Mouse (Mus musculus) C2C12 (cell line): ENCODE results near the gene Fgfbp1.

Experiments used
- CEBPB ChIP-seq: IDR thresholded peaks from one replicate; pipeline ENCODE4 v1.6.1; 2011; ENCODE audit warnings: low read depth, mild to moderate bottlenecking, control low read depth, moderate library complexity
- CTCF ChIP-seq: IDR thresholded peaks from one replicate; pipeline ENCODE4 v1.5.1; 2011; ENCODE audit not compliant: control insufficient read depth, insufficient read depth, insufficient read length
- MAX ChIP-seq: IDR thresholded peaks from one replicate; pipeline ENCODE4 v1.6.1; 2011; ENCODE audit warnings: mild to moderate bottlenecking, control low read depth
- MYOD1 ChIP-seq: IDR thresholded peaks from one replicate; pipeline ENCODE4 v1.6.1; 2011; ENCODE audit warnings: low read depth; ENCODE audit not compliant: control insufficient read depth, insufficient read length
- USF1 ChIP-seq: IDR thresholded peaks from one replicate; pipeline ENCODE4 v1.6.1; 2011; ENCODE audit warnings: low read depth, mild to moderate bottlenecking, control low read depth, moderate library complexity

DNA sequence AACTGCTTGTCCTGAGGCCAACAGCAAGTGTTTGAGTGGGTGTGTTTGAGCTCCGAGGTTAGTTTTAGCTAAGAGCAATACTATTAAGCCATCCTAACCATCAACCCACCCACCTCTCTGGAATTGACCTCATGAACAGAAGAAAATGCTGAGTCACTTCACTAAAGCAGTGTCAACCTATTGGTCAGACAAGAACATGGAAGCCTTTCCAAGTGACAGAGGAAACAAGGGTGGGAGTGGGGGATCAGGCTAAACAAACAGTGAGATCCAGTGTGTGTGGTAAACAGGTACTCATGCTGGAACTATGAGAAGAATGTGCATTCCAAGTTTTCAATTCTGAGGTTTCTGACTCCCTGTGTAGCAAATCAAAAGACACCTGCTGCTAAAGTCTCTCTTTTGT, 1.3 kb upstream of the Fgfbp1 start:
- no peak for TF ChIP-seq CTCF
- no peak for TF ChIP-seq MAX
- no peak for TF ChIP-seq CEBPB
- TF ChIP-seq USF1 = no peak
- TF ChIP-seq MYOD1 = no peak
